Mouse (Mus musculus): ENCODE results near the gene Itk.

Itk gene

DNA sequence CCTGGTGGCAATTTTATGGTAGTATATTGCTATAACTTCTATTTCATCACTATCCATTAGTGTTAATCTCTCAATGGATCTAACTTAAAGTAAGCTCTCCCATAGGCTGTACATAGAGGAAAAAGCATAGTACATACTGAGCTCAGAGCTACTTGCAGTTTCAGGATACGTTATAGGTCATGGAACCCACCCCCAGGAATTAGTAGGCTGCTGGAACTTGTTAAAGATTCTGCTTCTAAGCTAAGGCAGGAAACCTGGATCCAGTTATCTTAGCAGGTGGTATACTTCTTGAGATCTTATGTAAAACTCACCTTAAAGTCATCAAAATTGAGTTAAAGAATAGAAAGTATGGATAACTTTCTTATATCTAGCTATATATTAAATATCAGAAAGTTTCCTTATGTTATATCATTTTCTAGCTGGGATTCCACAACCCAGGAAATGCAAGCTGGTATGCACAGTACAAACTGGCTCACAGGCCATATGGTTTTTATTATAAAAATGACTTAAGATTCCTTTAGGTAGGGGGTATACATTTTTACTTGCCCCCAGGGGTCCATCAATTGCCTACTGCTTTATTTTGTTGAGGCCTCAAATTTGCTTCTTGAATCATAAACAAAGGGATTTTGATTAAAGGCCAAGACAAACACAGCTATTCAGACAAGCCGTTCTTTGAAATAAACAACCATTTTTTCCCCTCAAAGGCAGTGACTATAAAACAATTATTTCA is 39.5 kb downstream of the Itk start:
- no peak for DNase-seq

DNA sequence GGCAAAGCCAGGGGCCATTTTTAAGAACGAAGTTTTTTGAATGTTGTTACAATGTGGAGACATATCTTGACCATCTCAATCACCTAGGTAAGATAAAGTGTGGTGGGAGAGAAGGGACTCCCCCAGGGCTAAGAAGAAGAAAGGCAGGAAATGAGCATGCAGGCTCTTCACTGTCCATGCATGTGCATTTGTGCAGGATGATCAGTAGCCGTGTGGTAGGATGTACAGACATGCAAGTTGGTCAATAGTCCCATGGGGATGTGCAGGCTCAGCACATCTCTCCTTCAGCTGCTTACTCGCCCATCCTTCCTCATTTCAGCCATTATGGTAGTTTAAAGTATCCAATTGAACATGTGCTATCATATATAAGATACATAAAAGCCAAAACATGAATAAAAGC is 40.9 kb downstream of the Itk start:
- no peak for DNase-seq

- no peak for DNase-seq
Measured at GRCm38 (mm10) chr11:46347756-46348155, 41.6 kb downstream of the Itk start.

- DNase-seq, result no peak
Measured at GRCm38 (mm10) chr11:46343886-46344546, 45.3 kb downstream of the Itk start.

- no peak for DNase-seq
Measured at GRCm38 (mm10) chr11:46341960-46342359, 47.4 kb downstream of the Itk start.

- no peak for DNase-seq
Measured at GRCm38 (mm10) chr11:46336020-46336419, 53.3 kb downstream of the Itk start.

DNA sequence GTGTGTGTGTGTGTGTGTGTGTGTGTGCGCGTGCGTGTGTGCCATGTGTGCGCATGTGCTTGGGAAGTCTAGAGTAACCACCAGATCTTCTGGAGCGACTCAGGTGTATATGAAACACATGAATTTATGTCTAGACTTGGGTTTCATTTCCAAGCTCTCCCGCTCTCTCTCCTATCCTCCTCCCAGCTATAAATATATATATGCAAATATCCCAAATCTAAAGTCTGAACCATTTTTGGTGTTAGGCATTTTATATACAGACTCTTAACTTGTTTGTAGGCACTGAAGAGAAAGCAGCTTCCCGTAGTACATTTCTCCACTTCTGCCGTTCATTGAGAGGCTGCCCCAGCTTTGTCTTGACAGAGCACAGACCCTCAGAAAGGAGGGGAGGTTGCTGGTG is 57.1 kb downstream of the Itk start:
- DNase-seq, result no peak

GRCm38 (mm10) chr11:46326271-46327015 is 62.9 kb downstream of the Itk start:
- no peak for DNase-seq

GRCm38 (mm10) chr11:46321559-46321958 is 67.8 kb downstream of the Itk start:
- no peak for DNase-seq

- no peak for DNase-seq
Measured at GRCm38 (mm10) chr11:46314534-46314933, 74.8 kb downstream of the Itk start.

GRCm38 (mm10) chr11:46313851-46314250 is 75.5 kb downstream of the Itk start:
- no peak for DNase-seq

DNA sequence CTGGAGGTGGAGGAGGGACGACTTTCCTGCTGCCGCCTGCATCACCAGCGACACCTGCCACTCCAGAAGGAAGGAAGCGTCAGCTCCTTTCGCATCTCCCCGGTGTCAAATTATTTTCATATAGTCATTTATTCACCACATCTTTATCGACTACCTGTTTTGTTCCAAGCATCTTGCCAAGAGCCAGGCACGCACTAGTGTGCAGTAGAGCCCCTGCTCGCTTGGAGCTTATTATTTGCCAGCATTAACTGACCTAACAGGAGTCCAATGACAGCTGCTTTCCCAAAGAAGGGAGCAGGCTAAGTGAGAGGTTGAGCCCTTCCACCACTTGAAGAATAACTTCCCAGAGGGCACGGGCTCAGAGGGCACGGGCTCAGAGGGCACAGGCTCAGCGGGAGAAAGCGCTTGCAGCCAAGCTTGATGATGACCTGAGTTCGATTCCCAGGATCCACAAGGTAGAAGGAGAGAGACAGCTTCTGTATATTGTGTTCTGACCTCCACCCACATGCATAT is 76.7 kb downstream of the Itk start, which contains the start of gene Cyfip2:
Gene Cyfip2, minus strand, starts transcription at position 337 of the 513 bp plus-strand sequence.
- peak in 1 of 2 experiments; percentile 57 for DNase-seq

- peak; percentile 75 to 83 for DNase-seq
Measured at GRCm38 (mm10) chr11:46311703-46312522, 77.4 kb downstream of the Itk start.

DNA sequence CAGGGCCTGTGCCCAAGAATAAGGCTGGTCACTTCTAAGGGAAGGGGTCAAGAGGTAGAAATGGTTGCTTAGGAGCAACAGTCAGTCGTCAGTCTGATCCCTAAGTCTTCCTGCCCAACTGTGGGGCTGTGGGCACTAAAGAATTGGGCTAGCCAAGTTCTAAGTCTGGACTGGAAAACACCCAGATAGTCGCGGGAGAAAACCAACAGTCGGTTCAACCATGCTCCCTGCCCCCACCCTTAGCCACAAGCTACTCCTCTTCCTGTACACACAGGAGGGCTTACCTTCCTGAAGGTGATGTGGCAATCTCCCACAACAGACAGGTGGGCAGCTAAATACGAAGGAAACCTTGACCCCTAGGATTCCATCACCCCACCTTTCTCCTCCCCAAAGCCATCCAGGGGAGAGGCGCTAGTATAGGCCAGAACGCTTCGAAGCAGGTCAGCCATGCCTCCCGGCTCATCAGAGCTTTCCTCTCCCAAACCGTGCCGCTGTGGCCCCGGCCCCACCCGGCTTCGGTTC is 78.1 kb downstream of the Itk start:
- DNase-seq, result peak; percentile 69 to 71

DNA sequence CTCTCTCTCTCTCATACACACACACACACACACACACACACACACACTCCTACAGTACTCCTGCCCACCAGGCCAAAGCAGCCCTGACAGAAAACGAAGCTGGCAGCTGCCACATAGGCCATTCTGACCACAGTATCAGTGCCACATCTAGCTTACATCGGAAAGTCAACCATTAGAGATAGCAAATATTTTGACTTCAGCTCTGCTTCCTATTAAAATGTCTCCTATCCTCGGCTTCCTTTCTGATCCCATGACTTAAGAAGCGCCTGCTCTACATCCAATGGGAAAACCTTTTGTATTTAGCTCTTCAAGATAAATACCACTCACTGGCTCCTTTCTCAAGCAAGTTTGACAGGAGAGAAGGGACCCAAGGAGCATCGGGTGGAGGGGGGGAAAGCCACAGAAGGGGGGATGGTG is 78.7 kb downstream of the Itk start:
- DNase-seq, result peak in 1 of 2 experiments; percentile 51

GRCm38 (mm10) chr11:46309808-46310555 is 79.3 kb downstream of the Itk start:
- peak; percentile 57 to 58 for DNase-seq

DNA sequence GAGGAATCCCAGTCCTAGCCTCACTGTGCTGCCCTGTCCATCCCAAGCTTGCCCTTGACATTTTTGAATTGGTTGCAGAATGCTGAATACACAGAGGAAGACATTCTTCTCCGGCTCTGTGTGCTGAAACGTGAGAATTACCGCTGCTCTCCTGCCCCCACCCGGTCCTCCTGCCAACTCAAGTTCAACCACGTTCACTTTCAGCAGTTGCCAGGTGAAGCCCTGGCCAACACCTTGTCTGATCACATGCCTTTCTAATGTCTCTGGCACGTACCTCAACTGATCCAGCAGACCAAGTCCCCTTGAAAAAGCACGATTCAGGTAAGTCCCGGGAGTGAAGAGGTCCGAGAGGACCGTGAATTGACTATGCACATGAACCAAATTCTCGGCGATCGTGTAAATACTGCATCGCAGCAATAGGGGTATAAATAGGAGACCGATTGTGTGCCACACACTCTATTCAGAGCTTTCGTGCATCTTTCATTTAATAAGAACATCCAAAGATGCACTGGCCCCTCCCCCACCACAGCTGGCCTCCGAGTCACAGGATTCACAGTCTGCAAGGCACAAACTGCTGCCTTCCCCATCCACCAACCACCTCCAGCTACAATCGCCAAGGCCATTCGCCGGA is 80.1 kb downstream of the Itk start:
- DNase-seq, result peak; percentile 57 to 68

DNA sequence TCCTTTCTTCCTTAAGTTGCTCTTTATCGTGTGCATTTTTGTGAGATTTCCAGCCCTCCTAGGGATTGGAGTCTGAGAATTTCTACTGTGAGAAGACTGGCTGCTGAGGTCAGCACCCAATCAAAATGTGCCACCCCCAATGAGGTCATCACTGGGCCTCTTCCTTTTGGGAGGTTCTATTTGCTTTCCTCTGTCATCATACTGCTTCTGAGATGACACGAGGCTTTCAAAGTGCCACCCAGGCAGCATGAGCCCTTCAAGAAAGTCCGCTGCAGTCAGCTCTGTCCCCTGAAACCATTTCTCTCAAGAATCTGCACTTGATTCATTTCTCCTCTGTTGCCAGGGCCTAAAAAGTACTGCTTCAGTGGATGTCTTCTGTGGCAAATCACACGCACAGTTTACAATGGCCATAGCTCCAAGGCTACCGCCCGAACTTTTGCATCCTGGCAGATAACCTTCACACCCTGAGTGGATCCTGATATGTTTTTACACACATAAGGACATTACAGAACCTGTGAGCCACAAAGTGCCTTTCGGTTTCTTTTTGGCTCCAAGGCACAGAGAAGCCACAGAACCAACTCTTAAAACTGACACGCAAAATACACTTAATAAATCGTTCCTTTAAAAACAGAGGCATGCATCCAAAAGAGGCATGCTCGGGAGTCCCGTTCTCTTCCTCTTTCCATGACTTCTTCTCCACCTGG is 80.9 kb downstream of the Itk start:
- no peak for DNase-seq

GRCm38 (mm10) chr11:46307768-46308167 is 81.5 kb downstream of the Itk start:
- no peak for DNase-seq

- no peak for DNase-seq
Measured at GRCm38 (mm10) chr11:46306776-46307175, 82.5 kb downstream of the Itk start.

All from cerebellum, postnatal 14 days (tissue).